Mouse (Mus musculus) layer of hippocampus, adult 8-10 months (tissue): ENCODE measurements around the gene Zfp941. TPM values are rescaled to one million over a fixed set of nuclear protein-coding genes. Genes with fewer than 3 reads are reported as not detected.
A peak's percentile ranks its signal among the peaks of the same experiment; 100 is the strongest.

Experiments
- DNase-seq, 2 experiments: peaks; one replicate each; pipeline ENCODE4 v3.0.0; 2022; ENCODE audit warnings: low spot score in 2 of 2
- total RNA-seq, 4 experiments: library from RNA; stranded (reverse); gene quantifications; 2 replicates each; pipeline ENCODE4 v1.2.4; 2022

Gene Zfp941
- total RNA-seq, result 10 to 100 TPM; 16.3 to 17.8 (median 16.7) TPM

GRCm38 (mm10) chr7:140821653-140822329 is at the start of gene Zfp941:
Gene Zfp941, minus strand, starts transcription at chr7:140822178.
- peak; percentile 62 to 71 for DNase-seq

DNA sequence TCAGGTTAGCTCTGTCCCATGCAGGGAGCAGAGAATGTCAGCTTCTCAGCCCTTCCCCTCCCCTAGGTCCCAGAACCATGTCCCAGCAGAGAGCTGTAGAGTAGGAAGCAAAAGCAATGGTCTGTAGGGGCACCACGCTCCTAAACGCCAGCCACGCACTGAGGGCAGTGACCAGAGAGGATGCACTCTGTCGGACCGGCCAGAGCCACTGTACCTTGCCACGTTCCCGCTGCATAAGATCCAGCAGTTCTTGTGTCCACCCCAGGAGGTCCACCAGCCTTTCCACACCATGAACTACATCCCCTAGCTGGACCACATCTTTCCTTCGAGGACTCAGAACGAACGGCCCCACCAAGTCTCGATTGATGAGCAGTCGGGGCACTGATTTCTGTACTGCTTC is 42.8 kb upstream of the Zfp941 start:
- no peak for DNase-seq

- no peak for DNase-seq
Measured at GRCm38 (mm10) chr7:140860728-140861127, 38.8 kb upstream of the Zfp941 start.

GRCm38 (mm10) chr7:140859997-140860396 is 38.0 kb upstream of the Zfp941 start:
- DNase-seq, result no peak

- no peak for DNase-seq
Measured at GRCm38 (mm10) chr7:140858746-140859145, 36.8 kb upstream of the Zfp941 start.

- no peak for DNase-seq
Measured at GRCm38 (mm10) chr7:140857550-140858505, 35.9 kb upstream of the Zfp941 start, which contains the start of gene Bet1l. Gene Bet1l, minus strand, starts transcription at chr7:140857577.

- peak; percentile 84 to 85 for DNase-seq
Measured at GRCm38 (mm10) chr7:140856785-140857549, 35.0 kb upstream of the Zfp941 start, which contains the start of gene Ric8a. Gene Ric8a, plus strand, starts transcription at chr7:140856957.

GRCm38 (mm10) chr7:140855860-140856784 is 34.1 kb upstream of the Zfp941 start, which contains the start of gene Gm45785:
Gene Gm45785, minus strand, starts transcription at chr7:140856331.
- peak; percentile 84 to 87 for DNase-seq

- DNase-seq, result no peak
Measured at GRCm38 (mm10) chr7:140855181-140855580, 33.2 kb upstream of the Zfp941 start.

- DNase-seq, result no peak
Measured at GRCm38 (mm10) chr7:140854483-140854882, 32.5 kb upstream of the Zfp941 start.

GRCm38 (mm10) chr7:140853386-140853785 is 31.4 kb upstream of the Zfp941 start:
- no peak for DNase-seq

- DNase-seq, result no peak
Measured at GRCm38 (mm10) chr7:140851916-140852315, 29.9 kb upstream of the Zfp941 start.

DNA sequence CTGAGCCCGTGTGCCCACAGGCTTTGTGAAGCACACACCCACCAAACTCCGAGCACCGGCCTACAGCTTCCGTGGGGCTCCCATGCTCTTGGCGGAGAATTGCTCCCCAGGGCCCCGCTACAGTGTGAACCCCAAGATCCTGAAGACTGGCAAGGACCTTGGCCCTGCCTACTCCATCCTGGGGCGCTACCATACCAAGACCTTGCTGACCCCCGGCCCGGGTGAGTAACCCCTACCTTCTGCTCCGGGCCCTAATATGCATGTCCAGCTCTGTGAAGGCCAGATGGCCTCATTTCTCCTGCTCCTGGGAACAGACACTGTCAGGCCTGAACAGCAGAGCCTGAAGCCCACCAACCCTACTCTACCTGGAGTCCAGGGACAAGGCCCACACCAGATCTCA is 26.6 kb upstream of the Zfp941 start:
- no peak for DNase-seq

DNA sequence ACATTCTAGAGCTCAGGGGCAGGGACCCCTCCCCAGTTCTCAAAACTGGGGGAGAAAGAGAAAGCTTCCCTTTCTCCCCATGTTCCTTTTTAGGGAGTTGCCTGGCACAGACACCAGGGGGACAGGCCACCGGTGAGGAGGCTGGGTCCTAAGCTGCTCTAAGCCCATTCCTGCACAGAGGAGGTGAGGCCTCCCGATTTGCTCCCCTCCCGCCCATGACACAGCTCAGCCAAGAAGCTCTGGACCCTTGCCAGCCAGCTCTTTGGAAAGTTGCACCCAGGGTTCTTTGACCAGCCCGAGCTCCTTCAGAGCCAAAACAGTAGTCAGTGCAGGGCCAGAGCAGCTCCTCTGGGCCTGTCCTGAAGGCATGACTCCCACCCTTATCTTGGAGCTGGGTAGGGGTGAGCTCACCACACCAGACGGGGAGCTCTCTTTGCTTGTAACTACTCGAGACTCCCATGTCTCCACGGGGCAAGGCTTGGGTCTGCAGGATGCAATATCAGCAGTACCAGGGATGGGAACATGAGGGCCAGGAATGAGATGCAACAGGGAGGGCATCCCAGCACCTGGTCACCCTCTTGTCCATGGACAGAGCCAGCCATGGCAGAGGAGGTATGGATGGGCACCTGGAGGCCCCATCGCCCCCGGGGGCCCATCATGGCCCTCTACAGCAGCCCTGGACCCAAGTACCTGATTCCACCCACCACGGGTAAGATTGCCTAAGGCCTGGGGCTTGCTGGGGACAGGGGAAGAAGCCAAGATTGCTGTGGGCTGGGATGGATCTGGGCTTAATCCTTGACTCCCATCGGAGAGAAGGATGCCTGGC is 26.0 kb upstream of the Zfp941 start, which contains the start of gene Odf3:
TSS of gene Odf3 (plus strand) at position 51 of the 826 bp plus-strand sequence.
- no peak for DNase-seq

- DNase-seq, result no peak
Measured at GRCm38 (mm10) chr7:140846676-140847075, 24.7 kb upstream of the Zfp941 start.

DNA sequence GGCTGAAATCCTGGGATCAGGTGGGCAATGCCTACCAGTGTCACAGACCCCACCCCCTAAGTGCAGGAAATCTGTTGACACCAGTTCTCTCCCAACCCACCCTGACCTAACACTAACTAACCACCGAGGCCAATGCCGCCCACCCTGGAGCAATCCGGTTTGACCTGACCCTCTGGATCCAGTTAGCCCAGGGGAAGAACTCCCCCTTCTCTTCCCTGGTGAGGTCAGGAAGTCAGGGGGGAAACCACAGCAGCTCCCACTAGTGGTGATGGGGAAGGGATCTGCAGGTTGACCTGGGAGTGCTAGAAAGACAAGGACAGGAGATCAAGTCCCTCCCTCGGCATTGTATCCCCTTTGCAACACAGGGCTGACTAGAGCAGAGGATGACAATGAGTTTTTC is 23.7 kb upstream of the Zfp941 start:
- no peak for DNase-seq

DNA sequence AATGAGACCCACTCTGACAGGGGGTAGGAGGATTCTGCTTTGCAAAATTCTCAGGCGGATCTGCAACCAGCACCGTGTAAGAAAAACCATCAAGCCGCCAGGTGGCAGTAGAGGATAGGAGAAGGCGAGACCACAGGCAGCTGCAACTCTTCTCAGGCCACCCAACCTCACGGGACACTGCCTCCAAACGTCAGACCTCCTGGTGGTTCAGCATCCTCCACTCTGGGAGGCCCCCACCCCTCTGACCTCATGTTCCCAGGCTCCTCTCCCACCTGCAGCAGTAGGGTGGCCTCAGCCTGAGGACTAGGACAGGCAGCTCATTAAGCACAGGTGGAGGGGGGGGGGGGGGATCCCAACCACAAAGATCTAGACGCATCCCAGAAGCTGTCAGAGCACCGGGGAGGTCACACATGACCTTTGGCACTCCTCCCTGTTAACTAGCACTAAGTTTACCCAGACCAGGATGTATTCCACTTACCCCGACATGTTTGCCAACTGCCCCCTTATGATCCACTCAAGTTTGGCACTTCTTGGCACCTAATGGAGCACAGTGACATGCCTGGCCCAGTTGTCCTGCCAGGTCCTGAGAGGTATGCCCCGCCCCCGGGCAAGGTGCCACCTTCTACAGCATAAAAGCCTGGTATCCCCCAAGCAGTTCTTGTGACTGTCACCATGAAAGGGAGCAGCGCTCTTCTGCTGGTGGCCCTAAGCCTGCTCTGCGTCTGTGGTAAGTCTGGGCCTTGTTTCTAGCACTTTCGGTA is 23.1 kb upstream of the Zfp941 start, which contains the start of gene Scgb1c1:
TSS of gene Scgb1c1 (plus strand) at position 643 of the 761 bp plus-strand sequence.
- peak; percentile 68 to 87 for DNase-seq

DNA sequence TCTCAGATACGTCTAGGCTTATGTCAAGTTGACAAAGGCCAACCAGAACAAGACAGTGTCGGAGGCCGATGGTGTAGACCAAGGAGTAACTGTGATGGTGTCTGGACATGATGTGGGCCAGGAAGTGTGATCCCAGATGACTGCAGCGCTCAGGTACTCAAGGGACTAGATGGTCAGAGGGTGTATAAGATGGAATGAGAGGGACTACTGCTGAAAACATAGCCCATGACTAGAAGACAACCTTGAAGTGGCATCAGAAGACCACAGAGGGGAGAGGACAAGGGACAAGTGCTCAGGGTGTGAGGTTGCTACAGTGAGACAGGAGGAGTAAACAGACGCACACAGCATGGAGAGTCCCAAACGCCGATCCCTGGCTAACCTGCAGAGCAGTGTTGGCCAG is 21.8 kb upstream of the Zfp941 start:
- no peak for DNase-seq
